Mouse (Mus musculus) CH12F3 (cell line): ENCODE data around the gene Gm20388.

Source experiments
- in situ Hi-C: fragments of 300-500 bp; cut with MboI; formaldehyde crosslinking; loops from 2 replicates; pipeline ENCODE4 v1.14.3; 2020; ENCODE audit warnings: low sequenced_read_pairs

The Gm20388 gene

DNA sequence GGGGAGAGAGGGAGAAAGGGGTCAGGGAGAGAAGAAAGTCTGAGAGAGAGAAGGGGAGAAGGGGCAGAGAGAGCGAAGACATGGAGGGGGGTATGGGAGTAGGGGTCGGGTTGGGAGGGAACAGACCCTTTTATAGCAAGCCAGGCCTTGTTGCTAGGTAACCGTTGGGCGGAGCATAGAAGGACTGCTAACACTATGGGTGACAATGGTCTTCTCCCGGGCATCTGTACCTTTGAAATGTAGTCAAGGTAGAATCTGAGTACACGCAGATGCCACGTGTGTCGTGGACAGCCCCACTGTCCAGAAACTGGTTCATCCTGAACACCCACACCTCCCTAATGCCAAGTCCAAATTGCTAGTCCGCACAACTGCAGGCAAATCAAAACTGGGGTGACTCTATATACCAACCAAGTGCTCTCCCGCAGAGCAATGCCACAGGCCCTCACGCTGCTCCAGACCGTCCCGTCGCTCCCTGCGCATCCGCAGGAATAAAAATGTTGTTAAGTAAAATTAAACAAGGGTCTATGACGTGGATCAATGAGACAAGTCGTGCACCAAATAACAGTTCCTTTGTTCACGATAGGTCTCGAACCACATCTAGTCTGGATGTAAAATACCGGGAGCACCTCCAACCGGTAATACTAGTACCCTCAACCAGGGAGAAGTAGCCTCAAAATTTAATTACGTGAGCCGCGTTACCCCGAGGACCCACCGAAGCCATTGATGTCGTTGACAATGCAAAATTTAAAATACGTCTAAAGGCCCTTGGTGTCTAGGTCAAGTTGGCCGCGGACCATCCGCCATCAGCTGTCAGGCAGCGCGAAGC, 3566.5 kb downstream of the Gm20388 start:
- in situ Hi-C loops = no loop called here

DNA sequence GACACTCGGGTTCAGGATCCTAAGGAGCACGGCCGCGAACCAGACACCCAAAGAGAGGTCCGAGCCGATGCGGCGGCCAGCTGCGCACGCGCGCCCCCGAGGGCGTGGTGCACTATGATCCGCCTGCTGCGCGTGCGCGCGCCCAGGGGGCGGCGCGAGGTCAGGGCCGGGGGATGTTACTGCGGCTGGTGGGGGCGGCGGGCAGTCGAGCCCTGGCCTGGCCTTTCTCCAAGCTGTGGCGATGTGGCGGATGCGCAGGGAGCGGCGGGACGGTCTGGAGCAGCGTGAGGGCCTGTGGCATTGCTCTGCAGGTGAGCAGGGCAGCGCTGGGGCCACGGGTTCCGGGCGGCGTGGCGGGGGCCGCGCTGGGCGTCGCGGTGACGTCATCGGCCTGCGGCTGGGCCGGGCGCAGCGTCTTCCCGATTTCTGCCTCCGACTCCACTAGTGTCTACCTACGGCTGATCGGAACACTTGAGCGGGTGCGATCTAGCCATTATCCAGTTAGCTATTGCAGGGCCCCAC, 3567.2 kb downstream of the Gm20388 start, which contains the start of gene Afg3l1:
TSS of gene Afg3l1 (plus strand) at position 167 of the 522 bp plus-strand sequence.
- in situ Hi-C loops = no loop called here

DNA sequence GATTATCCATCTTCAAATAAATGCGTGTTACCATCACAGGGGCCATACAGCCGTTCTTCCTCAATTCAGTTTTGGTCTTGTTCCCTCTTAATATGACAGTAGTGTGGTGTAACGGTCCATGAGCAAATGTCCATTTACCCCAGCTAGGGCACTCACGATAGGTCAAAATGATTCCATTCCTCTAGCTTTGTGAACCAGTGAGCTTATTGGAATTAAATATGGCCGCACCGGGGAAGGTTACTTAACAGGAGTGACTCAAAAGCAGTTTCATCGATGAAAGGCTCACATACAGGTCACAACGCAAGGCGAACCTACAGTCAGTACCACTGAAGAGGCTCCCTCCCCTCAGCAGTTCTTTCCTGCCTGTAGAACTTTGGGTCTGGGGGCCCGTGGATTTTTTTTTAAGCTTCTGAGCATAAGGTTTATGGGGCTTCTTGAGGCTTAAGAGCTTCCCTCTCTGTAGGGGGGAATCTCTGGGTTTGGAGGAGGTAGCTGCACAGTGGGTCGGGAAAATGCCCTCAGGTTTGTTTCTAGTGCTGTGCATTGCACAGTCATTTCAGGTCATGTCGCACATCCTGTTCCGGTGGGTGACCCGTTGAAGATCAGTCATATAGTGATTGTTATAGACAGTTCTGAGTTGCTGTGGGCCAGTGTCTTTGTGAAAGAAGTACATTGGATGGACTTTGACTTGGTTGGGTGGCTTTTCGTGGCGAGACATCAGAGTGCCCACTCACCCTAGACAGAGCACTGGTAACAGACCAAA, 3568.0 kb downstream of the Gm20388 start:
- in situ Hi-C loops = no loop called here

DNA sequence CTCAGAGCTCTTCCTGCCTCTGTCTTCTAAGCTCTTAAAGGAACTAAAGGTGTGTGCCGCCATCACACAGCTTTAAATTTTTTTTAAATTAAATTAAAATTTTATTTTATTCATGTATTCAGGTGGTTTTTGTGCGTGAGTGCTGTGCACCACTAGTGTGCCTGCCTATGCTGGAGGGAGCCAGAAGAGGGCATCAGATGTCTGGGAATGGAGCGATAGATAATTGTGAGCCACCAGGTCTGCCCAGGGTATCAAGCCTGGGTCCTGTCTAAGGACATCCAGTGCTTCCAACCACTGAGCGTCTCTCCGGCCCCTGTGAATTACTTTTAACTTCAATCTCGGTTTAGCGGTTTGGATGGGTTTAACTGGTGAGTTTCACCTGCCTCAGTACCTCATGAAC, 3572.0 kb downstream of the Gm20388 start:
- in situ Hi-C loops = no loop called here

DNA sequence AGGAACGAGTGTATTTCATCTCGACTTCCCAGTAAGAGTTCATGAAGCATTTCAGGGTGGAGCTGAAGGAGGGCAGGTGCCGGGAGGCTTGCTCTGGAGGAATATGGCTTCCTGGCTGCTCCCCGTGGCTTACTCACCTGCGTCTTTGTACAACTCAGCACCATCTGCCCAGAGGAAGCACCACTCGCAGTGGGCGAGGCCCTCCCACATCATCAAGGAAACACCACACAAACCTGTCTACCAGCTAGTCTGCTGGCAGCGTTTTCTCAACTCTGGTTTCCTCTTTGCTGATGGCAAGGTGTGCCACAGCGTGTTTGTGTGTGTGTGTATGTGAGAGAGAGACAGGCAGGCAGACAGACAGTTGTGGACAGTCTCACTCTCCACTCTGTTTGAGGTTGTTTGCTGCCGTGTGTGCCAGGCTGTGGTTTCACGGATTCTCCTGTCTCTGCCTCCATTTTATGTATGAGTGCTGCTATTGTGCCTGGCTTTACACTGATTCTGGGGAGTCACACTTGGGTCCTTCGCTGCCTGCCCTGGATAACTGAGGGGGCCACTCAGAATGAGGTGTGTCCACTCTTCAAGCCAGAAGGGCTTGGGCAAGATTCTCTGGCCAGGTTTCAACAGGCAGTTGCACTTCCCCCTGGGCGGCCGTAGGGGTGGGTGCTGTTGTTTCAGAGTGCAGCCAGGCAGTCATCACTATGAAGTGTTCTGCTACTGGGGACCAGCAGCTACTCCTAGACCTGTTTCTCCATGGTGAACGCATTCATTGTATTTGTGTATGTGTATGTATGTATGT, 3580.8 kb downstream of the Gm20388 start:
- in situ Hi-C loops = no loop called here

DNA sequence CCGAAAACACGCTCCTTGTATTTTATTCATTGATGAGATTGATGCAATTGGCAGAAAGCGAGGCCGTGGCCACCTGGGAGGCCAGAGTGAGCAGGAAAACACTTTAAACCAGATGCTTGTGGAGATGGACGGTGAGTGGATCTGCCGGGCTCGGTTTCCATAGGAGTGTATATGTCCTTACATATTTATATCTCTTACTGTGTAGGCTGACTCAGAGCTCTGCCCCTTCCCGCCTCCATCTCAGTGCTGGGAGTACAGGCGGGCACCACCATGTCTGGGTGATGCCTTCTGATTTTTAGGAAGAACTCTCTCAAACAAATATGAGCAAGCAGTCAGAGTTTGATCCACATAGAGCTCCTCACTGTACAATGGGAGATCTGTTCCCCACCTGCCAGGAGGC, 3582.3 kb downstream of the Gm20388 start:
- in situ Hi-C loops = no loop called here

DNA sequence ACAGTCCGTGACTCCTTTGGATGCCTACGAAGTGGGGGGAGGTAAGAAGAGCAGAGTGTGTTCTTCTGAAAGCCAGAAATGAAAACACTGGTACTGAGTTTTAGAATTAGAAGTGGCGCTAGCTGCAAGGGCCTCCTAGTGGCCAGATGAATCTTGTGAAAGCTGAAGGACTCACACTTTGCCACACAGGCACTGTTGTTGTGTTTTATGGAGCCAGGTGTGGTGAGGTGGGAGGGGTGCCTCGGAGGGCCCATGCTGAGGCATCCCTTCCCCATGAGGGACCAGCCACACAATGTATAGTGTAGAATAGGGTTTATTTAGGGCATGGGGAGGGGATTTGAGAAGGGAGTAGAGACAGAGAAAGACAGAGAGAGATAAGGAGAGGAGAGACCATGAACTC, 3587.1 kb downstream of the Gm20388 start:
- in situ Hi-C loops = no loop called here

DNA sequence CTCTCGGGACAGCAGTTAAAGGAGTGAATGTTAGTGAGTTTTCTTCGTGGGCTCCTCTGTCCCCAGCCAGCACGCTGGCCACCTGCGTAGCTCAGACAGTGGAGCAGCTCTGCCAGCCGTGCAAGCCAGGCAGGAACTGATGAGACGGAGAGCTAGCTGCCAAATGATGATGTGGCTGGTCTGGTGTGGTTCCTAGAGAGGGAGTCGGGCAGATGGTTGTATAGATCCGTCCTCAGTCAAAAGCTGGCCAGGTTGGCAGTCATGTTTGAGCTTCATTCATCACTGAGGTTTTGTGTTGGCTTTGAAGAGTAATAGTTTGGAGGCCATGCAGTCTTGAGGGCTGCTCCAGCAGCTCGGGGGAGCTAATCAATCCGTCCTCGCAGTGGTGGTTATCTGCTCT, 3588.3 kb downstream of the Gm20388 start:
- in situ Hi-C loops = no loop called here

DNA sequence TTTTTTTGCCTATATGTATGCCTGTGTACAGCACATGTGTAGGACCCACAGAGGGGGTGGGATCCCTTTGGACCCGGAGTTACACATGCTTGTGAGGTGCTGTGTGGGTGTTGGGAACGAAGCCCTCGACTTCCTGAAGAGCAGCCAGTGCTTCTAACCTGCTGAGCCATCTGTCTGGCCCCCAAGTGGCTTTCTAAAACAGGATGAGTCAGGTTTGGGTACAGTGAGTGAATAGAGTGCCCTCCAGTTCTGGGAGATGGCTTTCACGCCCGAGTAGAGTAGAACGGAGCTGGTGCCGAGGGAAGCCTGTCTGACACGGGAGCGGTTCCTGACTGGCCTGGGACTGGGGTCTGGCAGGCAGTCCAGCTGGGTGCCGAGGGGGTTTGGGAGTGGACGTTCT, 3588.9 kb downstream of the Gm20388 start:
- in situ Hi-C loops = no loop called here

DNA sequence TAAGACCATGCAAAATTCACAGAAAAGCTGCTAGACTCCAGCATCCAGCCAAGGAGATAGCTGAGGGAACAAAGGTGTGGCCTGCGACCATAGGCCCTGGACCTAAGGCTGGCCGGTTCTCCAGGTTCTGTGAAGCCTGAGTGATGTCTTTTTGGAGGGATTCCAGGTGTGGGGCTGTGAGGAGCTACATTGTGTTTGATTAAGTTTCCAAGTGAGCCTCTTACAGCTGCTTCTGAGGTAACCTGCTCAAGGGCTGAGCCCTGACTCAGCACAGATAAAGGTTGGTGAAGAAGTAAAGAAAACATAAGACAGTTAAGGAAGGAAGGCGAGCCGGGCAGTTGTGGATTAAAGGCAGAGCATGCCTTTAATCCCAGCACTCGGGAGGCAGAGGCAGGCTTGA, 3591.6 kb downstream of the Gm20388 start:
- in situ Hi-C loops = no loop called here

DNA sequence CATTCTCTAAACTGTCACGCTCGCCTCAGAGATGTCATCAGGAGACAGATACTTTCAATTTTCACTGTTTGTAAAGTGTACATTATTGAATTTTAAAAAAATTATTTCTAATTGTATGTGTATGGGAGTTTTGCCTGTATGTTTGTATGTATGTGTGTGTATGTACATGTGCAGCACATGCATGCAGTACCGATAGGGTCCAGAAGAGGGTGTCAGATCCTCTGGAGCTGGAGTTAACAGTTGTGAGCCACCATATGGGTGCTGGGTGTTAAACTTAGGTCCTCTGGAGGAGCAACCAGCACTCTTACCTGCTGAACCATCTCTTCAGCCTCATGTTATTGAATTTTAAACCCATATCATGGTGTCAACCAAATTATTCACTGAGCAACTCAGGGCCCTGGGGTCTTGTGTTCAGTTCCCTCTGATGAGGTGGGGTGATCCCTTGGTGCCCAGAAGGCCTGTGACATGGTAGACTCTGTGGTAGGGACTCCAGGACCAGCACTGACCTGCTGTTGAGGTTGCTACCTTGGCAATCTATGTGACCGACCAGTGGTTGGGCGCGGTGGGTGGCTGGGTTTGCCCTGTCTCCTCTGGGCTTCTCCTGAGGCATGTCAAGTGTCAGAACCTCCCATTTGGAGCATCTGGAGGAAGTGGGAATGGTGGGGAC, 3593.3 kb downstream of the Gm20388 start:
- in situ Hi-C loops = no loop called here

DNA sequence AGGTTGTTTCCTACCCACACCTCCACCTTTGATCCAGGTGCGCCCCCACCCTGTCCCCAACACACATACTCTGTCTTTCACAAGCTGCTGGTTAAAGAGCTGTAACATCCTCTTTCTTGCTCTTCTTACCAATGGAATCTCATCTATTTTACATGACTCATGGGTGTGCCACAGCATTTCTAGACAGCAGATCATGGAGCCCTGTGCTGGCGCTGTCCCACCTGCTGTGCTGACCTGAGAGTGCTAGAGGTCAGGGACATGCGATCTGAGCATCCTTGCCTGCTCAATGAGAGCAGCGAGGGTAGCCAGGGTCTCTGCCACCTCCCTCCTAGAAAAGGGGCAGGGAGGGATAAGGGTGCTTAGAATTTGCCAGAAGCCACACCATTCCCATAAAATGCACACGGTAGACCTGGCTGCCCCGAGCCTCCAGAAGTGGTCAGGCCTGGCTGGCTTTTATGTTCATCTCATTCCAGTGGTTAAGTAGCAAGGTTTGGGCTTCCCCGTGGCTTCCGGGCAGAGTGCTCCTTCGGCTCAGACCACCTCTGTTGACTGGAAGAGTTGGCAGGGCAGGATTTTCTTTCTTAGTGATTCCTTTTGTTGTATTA, 3594.1 kb downstream of the Gm20388 start:
- in situ Hi-C loops = no loop called here

DNA sequence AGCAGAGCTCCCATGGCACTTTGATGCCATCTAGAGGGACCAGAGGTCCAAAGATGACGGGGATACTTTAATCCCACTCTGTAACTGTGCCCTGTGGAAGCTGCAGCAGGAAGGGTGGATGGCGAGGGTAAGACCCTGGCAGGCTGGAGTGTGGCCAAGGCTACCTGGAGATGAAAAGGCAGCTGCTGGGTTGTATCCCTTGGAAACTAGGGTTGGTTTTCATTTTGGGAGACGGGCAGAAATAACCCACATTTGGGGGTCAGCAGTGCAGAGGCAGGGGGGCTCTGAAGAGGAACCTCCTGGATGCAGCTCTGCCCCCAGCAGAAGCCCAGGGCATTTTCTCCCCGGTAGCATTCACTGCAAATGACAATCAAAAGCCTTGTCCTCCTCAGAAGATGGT, 3594.6 kb downstream of the Gm20388 start:
- in situ Hi-C loops = no loop called here

DNA sequence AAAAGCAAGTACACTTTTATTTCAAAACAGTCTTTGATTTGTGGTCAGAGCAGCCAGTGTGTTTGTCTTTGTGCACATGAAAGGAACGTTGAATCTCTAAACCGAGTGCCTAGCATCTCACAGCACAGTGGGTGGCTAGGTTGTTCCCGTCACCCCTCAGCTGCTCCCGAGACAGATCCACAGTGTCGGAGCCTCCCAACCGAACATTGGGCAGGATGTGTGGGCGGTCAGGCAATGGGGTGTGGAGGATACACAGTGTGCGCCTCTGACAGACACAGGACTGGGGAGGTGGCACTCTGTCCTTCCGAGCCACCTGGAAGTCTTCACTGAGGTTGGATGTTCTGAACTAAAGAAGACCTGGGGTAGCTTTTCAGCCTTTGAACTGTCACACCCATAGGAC, 3595.1 kb downstream of the Gm20388 start:
- in situ Hi-C loops = no loop called here

DNA sequence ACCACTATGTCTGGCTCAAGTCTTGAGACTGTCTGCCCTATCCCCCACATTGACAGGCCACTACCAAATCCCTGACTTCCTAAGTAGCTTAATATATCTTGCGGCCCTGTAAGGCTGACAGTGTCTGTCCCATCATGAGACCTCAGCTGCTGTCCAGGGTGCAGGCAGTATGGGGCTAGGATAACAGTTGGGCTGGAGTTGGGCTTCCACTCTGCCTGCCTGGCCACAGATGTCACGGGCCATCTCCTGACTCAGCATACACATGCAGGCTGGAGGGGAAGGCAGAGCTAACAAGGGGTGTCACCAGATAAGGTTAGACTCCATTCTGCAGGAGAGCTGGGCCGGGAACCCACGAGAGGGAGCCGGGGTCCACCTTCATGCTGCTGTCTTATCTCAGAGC, 3596.5 kb downstream of the Gm20388 start:
- in situ Hi-C loops = no loop called here

DNA sequence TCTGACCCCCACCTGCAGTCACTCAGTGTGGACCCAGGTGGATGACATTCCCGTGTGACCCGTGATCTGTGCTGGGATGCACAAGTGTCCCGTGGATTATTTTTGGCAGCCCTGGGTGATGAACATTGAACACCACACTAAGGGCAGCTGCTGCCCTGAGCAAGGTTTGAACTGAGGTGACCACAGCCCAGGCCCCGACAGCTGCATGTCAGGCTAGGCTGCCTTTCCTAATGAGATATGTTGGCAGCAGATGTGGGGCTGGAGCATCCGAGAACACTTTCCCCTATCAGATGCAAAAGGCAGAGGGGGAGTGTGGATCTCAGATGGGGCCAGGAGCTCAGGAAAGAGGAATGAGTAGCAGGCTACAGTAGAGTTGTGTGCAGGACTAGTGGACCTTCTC, 3600.2 kb downstream of the Gm20388 start:
- in situ Hi-C loops = no loop called here

DNA sequence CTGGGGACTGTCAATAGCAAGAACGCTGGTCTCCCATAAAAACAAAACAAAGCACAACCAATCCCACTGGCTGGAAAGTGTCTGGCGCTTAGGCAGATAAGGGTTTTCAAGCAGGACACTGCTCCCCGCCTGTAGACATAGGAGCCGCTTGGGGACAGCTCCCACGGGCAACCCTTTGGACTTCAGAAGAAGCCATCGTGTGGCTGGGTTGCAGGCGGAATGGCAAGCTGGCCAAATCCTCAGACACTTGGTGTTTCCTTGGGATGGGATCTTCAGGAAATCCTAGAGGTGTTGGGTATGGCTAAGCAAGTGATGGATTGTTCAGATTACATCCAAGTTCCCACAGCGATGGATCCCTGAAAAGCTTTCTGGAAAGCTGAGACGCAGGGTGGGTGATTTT, 3603.5 kb downstream of the Gm20388 start:
- in situ Hi-C loops = no loop called here

DNA sequence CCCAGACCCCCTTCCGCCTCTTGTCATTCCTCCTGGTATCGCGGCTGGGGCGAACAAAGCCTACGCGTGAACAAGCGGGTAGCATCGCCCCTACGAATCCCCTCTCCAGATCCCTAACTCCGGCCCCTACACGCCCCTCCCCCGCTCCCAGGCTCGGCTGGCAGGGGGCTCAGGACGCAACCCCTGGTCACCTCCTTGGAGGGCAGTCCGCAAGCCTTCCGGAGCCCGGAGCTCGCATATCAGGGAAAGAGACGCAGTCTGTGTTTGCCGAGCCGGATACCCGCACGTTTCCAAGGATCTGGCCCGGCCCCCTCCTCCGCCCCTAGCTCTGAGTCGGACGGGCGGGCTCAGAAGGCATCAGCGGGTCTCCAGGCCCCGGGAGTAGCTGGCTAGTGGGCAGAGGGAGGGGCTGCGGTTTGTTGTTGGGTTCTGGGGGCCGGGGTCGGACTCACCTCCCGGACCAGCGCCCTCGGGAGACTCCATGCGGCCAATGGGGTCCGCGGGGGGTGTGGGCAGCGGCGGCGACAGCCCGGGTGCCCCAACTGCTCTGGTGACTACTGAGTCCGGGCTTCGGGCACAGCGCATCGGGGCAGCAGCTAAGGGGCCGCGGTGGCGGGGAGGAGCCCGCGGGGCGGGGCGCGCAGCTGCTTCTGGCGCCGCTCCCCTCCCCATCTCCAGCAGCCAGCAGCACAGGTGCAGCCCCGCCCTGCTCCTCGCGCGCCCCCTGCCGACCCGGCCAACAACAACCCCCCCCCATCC, 3604.3 kb downstream of the Gm20388 start, which contains the start of gene Dbndd1:
TSS of gene Dbndd1 (minus strand) at position 683 of the 759 bp plus-strand sequence.
- in situ Hi-C loops = no loop called here

DNA sequence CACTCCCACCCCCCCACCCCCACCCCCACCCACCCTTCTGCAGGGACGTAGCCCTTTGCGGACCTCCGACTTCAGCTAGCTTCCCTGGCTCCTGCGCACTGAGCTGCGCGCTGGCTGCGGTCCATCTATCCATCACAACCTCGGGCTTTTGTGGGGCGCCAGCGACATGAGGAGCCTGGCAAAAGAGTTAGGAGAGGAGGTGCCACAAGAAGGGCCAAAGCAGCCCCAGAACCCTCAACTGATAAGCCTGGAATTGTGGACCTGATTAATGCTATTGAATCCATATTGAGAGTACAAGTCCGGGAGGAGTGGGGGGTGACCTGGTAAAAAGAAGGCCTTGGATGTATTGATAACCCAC, 3604.9 kb downstream of the Gm20388 start:
- in situ Hi-C loops = no loop called here

DNA sequence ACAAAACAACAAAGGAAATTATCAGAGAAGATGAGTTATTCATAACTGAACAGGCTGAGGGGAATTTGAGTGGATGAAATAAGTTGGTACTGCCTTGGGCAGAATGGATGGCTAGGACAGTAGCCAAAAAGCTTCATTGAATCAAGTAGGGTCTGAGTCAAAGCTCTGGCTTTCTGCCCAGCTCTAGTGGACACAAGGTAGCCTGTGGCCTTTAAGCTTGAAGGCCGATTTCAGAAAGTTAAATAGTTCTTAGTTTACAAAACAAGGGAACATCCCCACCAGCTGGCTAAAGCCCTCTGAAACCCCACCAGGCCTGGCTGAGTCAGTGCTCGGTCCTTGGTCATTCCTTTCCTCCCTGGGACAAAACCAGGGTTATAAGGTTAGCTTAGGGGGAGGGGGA, 3606.0 kb downstream of the Gm20388 start:
- in situ Hi-C loops = no loop called here
